Mouse (Mus musculus): ENCODE measurements around the gene Atp6v1e1. TPM values are rescaled to one million over a fixed set of nuclear protein-coding genes. Genes with fewer than 3 reads are reported as not detected.

The Atp6v1e1 gene
- polyA plus RNA-seq, 1 experiment from 2014 or later, result 395 TPM

- H3K79me2 ChIP-seq (ENCODE audit: inconsistent target), result no peaks in the 10 kb centered on the region
- H3K36me3 ChIP-seq (ENCODE audit: inconsistent target), result no peaks in the 10 kb centered on the region
- H3K4me3 ChIP-seq (ENCODE audit: inconsistent target), result no peak overlapping the region
- no peak overlapping the region for H3K27ac ChIP-seq
These were observed 50.6 kb downstream of the Atp6v1e1 start for GRCm38 (mm10) chr6:120772025-120772424.

DNA sequence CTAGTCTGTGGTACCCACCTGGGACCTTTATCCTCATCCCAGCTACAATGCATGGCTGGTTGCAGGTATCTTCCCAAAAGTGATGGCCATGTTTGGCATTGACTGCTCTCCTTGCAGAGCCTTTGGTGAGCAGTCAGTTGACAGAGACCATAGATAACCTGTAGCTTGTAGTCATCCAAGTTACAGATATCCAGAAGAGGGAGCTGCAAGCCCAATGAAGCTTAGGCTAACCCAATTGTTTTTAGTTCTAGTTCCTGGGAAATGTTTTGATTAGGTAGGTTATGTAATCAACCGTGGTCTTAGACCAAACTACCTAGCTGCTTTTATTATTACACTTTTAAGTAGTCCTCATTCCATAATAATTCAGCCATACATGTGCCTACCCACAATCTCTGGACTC, 51.2 kb downstream of the Atp6v1e1 start:
- Histone ChIP-seq H3K4me3 (ENCODE audit: inconsistent target) (no peak overlapping the region), H3K36me3 (ENCODE audit: inconsistent target) (no peaks in the 10 kb centered on the region), H3K79me2 (ENCODE audit: inconsistent target) (no peaks in the 10 kb centered on the region), H3K27ac (no peak overlapping the region)
- WGBS (ENCODE audit: missing documents), result 22% methylated on average over 1 of the region's 1 CpGs

- no peak overlapping the region for H3K4me3 ChIP-seq (ENCODE audit: inconsistent target)
- 100% methylated on average over 1 of the region's 1 CpGs for WGBS (ENCODE audit: missing documents)
- no peak overlapping the region for H3K27ac ChIP-seq
- no peaks in the 10 kb centered on the region for H3K79me2 ChIP-seq (ENCODE audit: inconsistent target)
- H3K36me3 ChIP-seq (ENCODE audit: inconsistent target), result no peaks in the 10 kb centered on the region
These were observed 52.6 kb downstream of the Atp6v1e1 start for GRCm38 (mm10) chr6:120769972-120770371.

DNA sequence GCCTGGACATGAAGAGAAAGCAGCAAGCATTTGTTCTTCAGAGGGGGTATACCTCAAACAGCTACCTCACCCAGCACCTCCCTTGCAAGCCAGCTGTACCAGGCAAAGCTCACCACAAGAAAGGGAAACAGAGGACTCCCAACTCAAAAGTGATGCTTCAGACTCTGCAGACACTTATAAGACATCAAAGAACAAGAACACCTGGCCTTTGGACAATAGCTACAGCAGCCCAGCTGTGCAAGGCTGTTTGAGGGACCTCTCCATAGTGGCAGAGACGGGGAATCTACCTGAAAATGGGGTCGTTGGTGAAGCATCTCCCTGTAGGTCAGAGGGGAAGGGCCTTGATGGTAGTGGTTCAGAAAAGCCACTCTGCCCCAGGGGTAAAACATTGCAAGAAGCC, 61.4 kb downstream of the Atp6v1e1 start:
- Histone ChIP-seq H3K36me3 (ENCODE audit: inconsistent target) (no peaks in the 10 kb centered on the region), H3K4me3 (ENCODE audit: inconsistent target) (no peak overlapping the region), H3K27ac (no peak overlapping the region), H3K79me2 (ENCODE audit: inconsistent target) (no peaks in the 10 kb centered on the region)
- WGBS (ENCODE audit: missing documents), result 96% methylated on average over 2 of the region's 2 CpGs

DNA sequence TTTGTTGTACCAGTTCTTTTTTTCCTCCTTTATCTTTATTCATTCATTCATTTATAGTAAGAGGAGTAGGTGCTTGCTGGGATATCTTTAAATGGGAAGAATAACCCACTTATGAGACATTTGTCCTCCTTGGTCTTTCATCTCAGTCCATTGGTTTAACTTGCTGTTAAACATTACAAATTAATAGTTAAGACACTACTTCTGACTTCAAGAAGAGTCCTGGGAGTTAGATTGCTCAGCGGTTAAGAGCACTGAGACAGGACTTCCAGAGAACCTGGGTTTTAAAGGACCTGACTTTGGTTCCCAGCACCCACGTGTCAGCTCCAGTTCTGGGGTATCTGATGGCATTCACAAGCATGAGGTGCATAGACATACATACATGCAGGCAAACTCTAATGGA, 76.2 kb downstream of the Atp6v1e1 start:
- no peaks in the 10 kb centered on the region for H3K36me3 ChIP-seq (ENCODE audit: inconsistent target)
- no peak overlapping the region for H3K27ac ChIP-seq
- no peak overlapping the region for H3K4me3 ChIP-seq (ENCODE audit: inconsistent target)
- H3K79me2 ChIP-seq (ENCODE audit: inconsistent target), result no peaks in the 10 kb centered on the region
- WGBS (ENCODE audit: missing documents), result 94% methylated on average over 2 of the region's 2 CpGs

Other genes with a start within 250 kb of the Atp6v1e1 start
- gene Cecr2, start 156.4 kb downstream of the Atp6v1e1 start, polyA plus RNA-seq (2018), result not detected in 3 replicates
- gene Slc25a18, start 49.2 kb downstream of the Atp6v1e1 start, polyA plus RNA-seq (2018), result 0.07 to 0.12 TPM in 2 of 3 replicates, not detected in the other
- 12.7 to 31.2 TPM (median 22.5 TPM) in 3 replicates for gene Bcl2l13, start 13.4 kb upstream of the Atp6v1e1 start, polyA plus RNA-seq (2018)
- gene Bid, start 94.1 kb upstream of the Atp6v1e1 start, polyA plus RNA-seq (2018), result 28.7 to 54.6 TPM (median 46.3 TPM) in 3 replicates